Mouse (Mus musculus): ENCODE data around the gene Nfil3. TPM values are rescaled to one million over a fixed set of nuclear protein-coding genes. Genes with fewer than 3 reads are reported as not detected.
A peak's percentile ranks its signal among the peaks of the same experiment; 100 is the strongest.

The Nfil3 gene
- total and polyA plus RNA-seq, 2 experiments: 6.2 to 7.9 TPM

- Histone ChIP-seq H3K79me2 (ENCODE audit: control insufficient read depth, insufficient read depth, low read length) (peaks cover 26% of the 10 kb centered on the region), H3K36me3 (ENCODE audit: control insufficient read depth, insufficient read depth, low read length) (peaks cover 12% of the 10 kb centered on the region), H3K4me3 (ENCODE audit: insufficient read depth, low read depth, low read length) (no peak overlapping the region), H3K9ac (ENCODE audit: low read depth, low read length) (no peak overlapping the region), H3K27me3 (ENCODE audit: control insufficient read depth, insufficient read depth, low read length) (no peaks in the 10 kb centered on the region), H3K27ac (replicated peaks; ENCODE audit: insufficient read depth, low read depth, low read length) (no peak overlapping the region), H3K4me1 (ENCODE audit: control insufficient read depth, insufficient read depth, low read length) (peaks cover 25% of the 10 kb centered on the region)
- no peak for DNase-seq (ENCODE audit: extremely low read depth, low read depth, low spot score)
- 88% methylated on average over 6 of the region's 6 CpGs for WGBS
- TF ChIP-seq CTCF (IDR thresholded peaks at IDR 0.05; ENCODE audit: low read depth, low read length) (no peak), POLR2A (IDR thresholded peaks at IDR 0.05; ENCODE audit: extremely low read depth, insufficient read depth, low read length) (no peak)
Measured at GRCm38 (mm10) chr13:52970876-52971275, 10.0 kb downstream of the Nfil3 start.

- WGBS: 87% methylated on average over 4 of the region's 4 CpGs
- DNase-seq (ENCODE audit: extremely low read depth, low read depth, low spot score): no peak
Measured at GRCm38 (mm10) chr13:52962922-52963321, 18.0 kb downstream of the Nfil3 start.

GRCm38 (mm10) chr13:52962361-52962760, 18.5 kb downstream of the Nfil3 start:
- 82% methylated on average over 6 of the region's 6 CpGs for WGBS
- H3K4me1 ChIP-seq (ENCODE audit: control insufficient read depth, insufficient read depth, low read length): no peaks in the 10 kb centered on the region
- no peaks in the 10 kb centered on the region for H3K79me2 ChIP-seq (ENCODE audit: control insufficient read depth, insufficient read depth, low read length)
- no peak overlapping the region for H3K9ac ChIP-seq (ENCODE audit: low read depth, low read length)
- TF ChIP-seq CTCF (IDR thresholded peaks at IDR 0.05; ENCODE audit: low read depth, low read length) (no peak), POLR2A (IDR thresholded peaks at IDR 0.05; ENCODE audit: extremely low read depth, insufficient read depth, low read length) (no peak)
- peaks cover 10% of the 10 kb centered on the region for H3K36me3 ChIP-seq (ENCODE audit: control insufficient read depth, insufficient read depth, low read length)
- H3K4me3 ChIP-seq (ENCODE audit: insufficient read depth, low read depth, low read length): no peak overlapping the region
- H3K27ac ChIP-seq (replicated peaks; ENCODE audit: insufficient read depth, low read depth, low read length): no peak overlapping the region
- H3K27me3 ChIP-seq (ENCODE audit: control insufficient read depth, insufficient read depth, low read length): no peaks in the 10 kb centered on the region
- DNase-seq (ENCODE audit: extremely low read depth, low read depth, low spot score): no peak

More at GRCm38 (mm10) chr13:52962922-52963321, 18.0 kb downstream of the Nfil3 start:
- TF ChIP-seq CTCF (IDR thresholded peaks at IDR 0.05; ENCODE audit: low read depth, low read length): no peak
- TF ChIP-seq POLR2A (IDR thresholded peaks at IDR 0.05; ENCODE audit: extremely low read depth, insufficient read depth, low read length): no peak
- Histone ChIP-seq H3K4me1 (ENCODE audit: control insufficient read depth, insufficient read depth, low read length) (no peaks in the 10 kb centered on the region), H3K4me3 (ENCODE audit: insufficient read depth, low read depth, low read length) (no peak overlapping the region), H3K9ac (ENCODE audit: low read depth, low read length) (no peak overlapping the region), H3K27ac (replicated peaks; ENCODE audit: insufficient read depth, low read depth, low read length) (no peak overlapping the region), H3K79me2 (ENCODE audit: control insufficient read depth, insufficient read depth, low read length) (no peaks in the 10 kb centered on the region), H3K27me3 (ENCODE audit: control insufficient read depth, insufficient read depth, low read length) (no peaks in the 10 kb centered on the region), H3K36me3 (ENCODE audit: control insufficient read depth, insufficient read depth, low read length) (peaks cover 13% of the 10 kb centered on the region)

DNA sequence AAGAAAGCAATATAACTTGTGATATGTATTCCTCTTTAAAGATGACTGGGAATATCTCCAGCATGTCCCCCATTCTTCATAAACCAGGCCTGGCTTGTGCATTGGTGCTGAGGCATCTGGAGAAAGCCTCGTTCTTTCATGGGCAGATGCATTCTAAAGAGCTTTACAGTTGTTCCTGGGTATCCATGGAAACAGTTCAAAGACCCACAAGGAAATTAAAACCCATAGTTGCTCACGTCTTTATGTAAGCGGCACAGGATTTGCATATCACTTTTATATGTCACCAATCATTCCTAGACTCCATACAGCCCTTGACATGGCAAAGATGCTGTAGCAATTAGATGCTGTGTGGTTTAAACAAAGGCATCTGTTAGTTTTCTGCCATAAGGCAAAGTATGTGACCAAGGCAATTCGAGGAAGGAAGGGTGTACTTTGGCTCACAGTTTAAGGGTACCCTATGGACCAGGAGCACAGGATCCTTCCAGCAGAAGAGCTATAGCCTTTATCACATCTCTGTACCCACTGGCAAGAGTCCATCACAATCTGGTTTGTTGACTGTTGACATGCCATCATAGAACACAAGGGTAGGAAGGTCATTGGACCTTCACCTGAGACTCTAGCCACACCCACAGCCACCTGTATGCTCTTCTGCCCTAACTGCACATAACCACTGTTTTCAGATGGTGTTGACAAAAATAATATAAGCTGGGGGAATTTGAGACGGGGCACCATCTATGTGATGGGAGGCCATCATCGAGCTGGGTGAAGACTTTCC, 26.9 kb downstream of the Nfil3 start:
- Histone ChIP-seq H3K79me2 (ENCODE audit: control insufficient read depth, insufficient read depth, low read length) (no peaks in the 10 kb centered on the region), H3K4me1 (ENCODE audit: control insufficient read depth, insufficient read depth, low read length) (peaks cover 3% of the 10 kb centered on the region; the same call in 1 of the 2 replicates), H3K36me3 (ENCODE audit: control insufficient read depth, insufficient read depth, low read length) (no peaks in the 10 kb centered on the region), H3K27ac (replicated peaks; ENCODE audit: insufficient read depth, low read depth, low read length) (no peak overlapping the region), H3K9ac (ENCODE audit: low read depth, low read length) (no peak overlapping the region), H3K4me3 (ENCODE audit: insufficient read depth, low read depth, low read length) (no peak overlapping the region), H3K27me3 (ENCODE audit: control insufficient read depth, insufficient read depth, low read length) (no peaks in the 10 kb centered on the region)
- no peak for TF ChIP-seq CTCF (IDR thresholded peaks at IDR 0.05; ENCODE audit: low read depth, low read length)
- TF ChIP-seq POLR2A (IDR thresholded peaks at IDR 0.05; ENCODE audit: extremely low read depth, insufficient read depth, low read length): no peak
- 96% methylated on average over 6 of the region's 6 CpGs for WGBS
- DNase-seq (ENCODE audit: extremely low read depth, low read depth, low spot score): peak; percentile 51

GRCm38 (mm10) chr13:52949211-52949610, 31.7 kb downstream of the Nfil3 start:
- H3K27me3 ChIP-seq (ENCODE audit: control insufficient read depth, insufficient read depth, low read length): no peaks in the 10 kb centered on the region
- H3K27ac ChIP-seq (replicated peaks; ENCODE audit: insufficient read depth, low read depth, low read length): no peak overlapping the region
- no peaks in the 10 kb centered on the region for H3K79me2 ChIP-seq (ENCODE audit: control insufficient read depth, insufficient read depth, low read length)
- no peak overlapping the region for H3K9ac ChIP-seq (ENCODE audit: low read depth, low read length)
- DNase-seq (ENCODE audit: extremely low read depth, low read depth, low spot score): no peak
- WGBS: 95% methylated on average over 3 of the region's 3 CpGs
- H3K4me3 ChIP-seq (ENCODE audit: insufficient read depth, low read depth, low read length): no peak overlapping the region
- no peaks in the 10 kb centered on the region for H3K36me3 ChIP-seq (ENCODE audit: control insufficient read depth, insufficient read depth, low read length)
- no peak for TF ChIP-seq POLR2A (IDR thresholded peaks at IDR 0.05; ENCODE audit: extremely low read depth, insufficient read depth, low read length)
- no peak for TF ChIP-seq CTCF (IDR thresholded peaks at IDR 0.05; ENCODE audit: low read depth, low read length)
- peaks cover 3% of the 10 kb centered on the region; the same call in 1 of the 2 replicates for H3K4me1 ChIP-seq (ENCODE audit: control insufficient read depth, insufficient read depth, low read length)

DNA sequence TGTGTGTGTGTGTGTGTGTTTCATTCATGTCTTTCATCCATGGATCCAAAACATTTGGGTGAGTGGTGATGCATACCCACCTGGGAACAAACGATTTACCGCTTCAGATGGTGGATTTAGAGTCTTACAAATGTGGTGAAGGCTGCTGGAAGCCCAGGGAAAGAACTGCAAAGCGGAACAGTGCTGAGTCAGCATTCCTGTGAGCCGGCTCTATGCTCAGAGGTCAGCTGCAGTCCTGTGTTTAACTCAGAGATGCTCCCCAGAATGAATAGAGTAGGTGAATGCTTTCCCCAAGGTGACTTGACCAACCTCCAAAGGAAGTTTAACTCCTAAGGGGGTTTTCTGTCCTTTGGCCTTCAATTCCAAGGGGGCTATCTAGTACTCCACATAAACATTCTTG, 33.3 kb downstream of the Nfil3 start:
- TF ChIP-seq POLR2A (IDR thresholded peaks at IDR 0.05; ENCODE audit: extremely low read depth, insufficient read depth, low read length) (no peak), CTCF (IDR thresholded peaks at IDR 0.05; ENCODE audit: low read depth, low read length) (no peak)
- Histone ChIP-seq H3K79me2 (ENCODE audit: control insufficient read depth, insufficient read depth, low read length) (no peaks in the 10 kb centered on the region), H3K27ac (replicated peaks; ENCODE audit: insufficient read depth, low read depth, low read length) (no peak overlapping the region), H3K4me1 (ENCODE audit: control insufficient read depth, insufficient read depth, low read length) (no peaks in the 10 kb centered on the region), H3K36me3 (ENCODE audit: control insufficient read depth, insufficient read depth, low read length) (no peaks in the 10 kb centered on the region), H3K27me3 (ENCODE audit: control insufficient read depth, insufficient read depth, low read length) (no peaks in the 10 kb centered on the region), H3K4me3 (ENCODE audit: insufficient read depth, low read depth, low read length) (no peak overlapping the region), H3K9ac (ENCODE audit: low read depth, low read length) (no peak overlapping the region)
- 92% methylated on average over 4 of the region's 4 CpGs for WGBS
- DNase-seq (ENCODE audit: extremely low read depth, low read depth, low spot score): no peak
